Mouse (Mus musculus) erythroblast, embryonic 14.5 days (primary cell): ENCODE data around the gene Mrpl4.

Source experiments
- GATA1 ChIP-seq: IDR thresholded peaks from 2 replicates; pipeline ENCODE4 v1.6.1; 2012; ENCODE audit warnings: low read length, inconsistent platforms, mixed read lengths
- TAL1 ChIP-seq: IDR thresholded peaks from 3 replicates; pipeline ENCODE4 v1.6.1; 2012; ENCODE audit warnings: low read length, inconsistent platforms, mixed read lengths

- TF ChIP-seq GATA1, result no peak
- TF ChIP-seq TAL1, result no peak
Measured at GRCm38 (mm10) chr9:21002627-21003551, at the start of gene Mrpl4.
